Mouse (Mus musculus) regulatory T cell (primary cell): ENCODE measurements around the gene Ube2d1.

Experiments
- in situ Hi-C: fragments of 300-600 bp; cut with MboI, MseI; formaldehyde crosslinking; loops from one replicate; pipeline ENCODE4 v1.15.1; 2025; ENCODE audit warnings: high pct_unique_total_duplicates

Ube2d1 gene

DNA sequence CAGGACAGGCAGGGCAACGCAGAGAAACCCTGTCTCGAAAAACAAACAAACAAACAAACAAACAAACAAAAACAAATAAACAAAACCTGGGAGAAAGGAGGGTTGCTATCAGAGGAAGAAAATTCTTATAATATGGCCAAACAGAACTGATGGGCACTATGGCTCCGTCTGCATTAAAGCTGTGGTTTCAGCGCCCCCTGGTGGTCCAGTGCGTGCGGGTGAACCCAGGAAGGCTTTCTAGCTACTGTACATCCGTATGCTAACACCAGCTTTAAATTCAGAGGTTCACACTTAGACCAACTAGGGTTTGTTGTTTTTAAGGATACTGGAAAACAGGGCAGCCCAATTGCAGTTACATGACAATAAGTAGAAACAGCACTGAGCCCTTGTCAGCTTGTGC lies 59.2 kb downstream of the Ube2d1 start:
- in situ Hi-C loops: loop anchor here (25.0 kb wide), 1 partner anchor 1864 kb away; the partner anchor contains the start of gene Cdk1

DNA sequence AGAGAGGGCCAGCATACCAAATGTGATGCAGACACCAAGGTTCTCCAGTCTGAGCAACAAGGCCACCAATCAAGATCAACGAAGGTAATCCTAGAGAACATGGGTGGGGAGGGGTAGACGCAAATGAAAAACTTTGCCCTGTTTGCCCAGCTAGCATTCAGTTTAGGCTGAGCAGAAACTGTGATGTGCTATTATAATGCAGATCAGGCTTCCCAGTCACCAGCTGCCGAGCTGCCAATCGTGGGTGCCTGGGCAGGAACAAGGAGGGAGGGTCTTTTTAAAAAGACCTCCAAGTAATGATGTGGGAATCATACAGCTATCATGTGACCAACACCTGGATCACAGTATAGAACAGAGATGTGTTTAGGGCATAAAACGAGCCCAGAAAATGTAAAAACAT lies 62.0 kb downstream of the Ube2d1 start:
- in situ Hi-C loops: no loop called here

DNA sequence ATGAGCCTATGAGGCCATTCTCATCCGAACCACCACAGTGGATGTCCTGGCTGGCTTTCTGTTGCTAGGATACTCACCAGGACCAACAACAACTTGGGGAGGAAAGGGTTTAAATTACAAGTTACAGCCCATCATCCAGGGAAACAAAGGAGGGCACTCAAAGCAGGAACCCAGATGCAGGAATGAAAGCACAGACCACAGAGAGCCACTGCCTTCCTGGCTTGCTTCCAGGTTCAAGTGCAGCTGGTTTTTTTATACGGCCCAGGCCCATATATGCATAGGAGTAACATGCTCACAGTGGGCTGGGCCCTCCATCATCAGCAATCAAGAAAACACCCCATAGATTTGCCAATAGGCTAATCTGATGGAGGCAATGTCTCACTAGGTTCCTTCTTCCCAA lies 62.4 kb downstream of the Ube2d1 start:
- in situ Hi-C loops: no loop called here

DNA sequence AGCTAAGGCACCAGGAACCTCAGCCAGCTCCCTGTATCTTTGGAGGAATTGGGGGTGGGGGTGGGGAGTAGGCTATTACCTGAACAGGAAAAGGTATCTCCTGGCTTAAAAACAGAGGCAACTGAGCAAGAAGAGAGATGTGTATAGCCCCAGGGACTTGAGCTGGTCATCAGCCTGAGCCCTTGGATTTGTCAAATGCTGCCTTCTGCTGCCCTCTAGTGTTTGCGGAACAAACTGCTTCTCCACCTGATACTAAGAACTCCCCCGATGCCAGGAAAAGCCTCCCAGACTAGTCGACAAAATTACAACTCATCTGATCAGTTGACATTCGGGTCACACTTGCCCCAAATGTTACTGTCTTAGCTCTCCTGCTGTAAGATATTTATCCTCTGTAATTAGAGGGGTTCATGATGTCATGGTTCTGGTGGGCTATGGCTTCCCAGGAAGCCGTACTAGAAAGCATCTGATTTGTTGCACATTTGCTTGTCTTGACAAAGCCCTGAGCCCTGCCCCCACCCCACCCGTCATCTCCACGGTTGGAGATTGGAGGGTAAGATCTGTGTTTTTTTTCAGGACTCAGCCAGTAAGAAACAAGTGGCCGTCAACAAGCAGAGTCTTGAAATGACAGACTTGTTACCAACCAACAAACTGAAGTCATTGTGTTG lies 66.7 kb downstream of the Ube2d1 start:
- in situ Hi-C loops: loop anchor here (10.0 kb wide), 1 partner anchor 904 kb away; no protein-coding TSS in a partner anchor

DNA sequence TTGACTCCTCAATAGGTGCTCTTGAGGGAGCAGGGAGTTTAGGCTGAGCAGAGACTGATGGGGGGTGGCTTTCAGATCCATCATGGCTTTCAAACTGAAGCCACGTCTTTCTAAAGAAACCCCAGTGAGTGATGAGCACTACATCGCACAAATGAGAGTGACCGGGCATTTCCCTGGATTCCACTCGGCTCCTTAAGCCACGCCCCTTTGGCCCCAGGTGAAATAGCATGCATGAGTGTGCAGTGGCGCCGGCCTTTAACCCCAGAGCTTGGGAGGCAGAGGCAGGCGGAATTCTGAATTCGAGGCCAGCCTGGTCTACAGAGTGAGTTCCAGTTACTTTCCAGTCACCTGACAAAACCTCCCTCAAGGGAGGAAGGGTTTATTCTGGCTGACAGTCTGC lies 69.1 kb downstream of the Ube2d1 start:
- in situ Hi-C loops: loop anchor here (10.0 kb wide), 1 partner anchor 901 kb away; no protein-coding TSS in a partner anchor
